Mouse (Mus musculus) MEL (cell line): ENCODE data around the gene Myh10. TPM values are rescaled to one million over a fixed set of nuclear protein-coding genes. Genes with fewer than 3 reads are reported as not detected.
"Not testable (repeated sequence)": the region's sequence is repeated elsewhere in the genome, so short reads cannot be mapped to it uniquely, and the experiment has no call there.

Experiments used
- DNase-seq: peaks from one replicate; pipeline ENCODE4 v3.0.0; 2011; ENCODE audit warnings: low read depth, low spot score
- H3K27ac ChIP-seq: 2 replicates; pipeline ENCODE4 v1.5.1; 2012; ENCODE audit warnings: low read depth, mild to moderate bottlenecking, control low read depth, low read length, moderate library complexity; ENCODE audit not compliant: control insufficient read depth
- H3K27me3 ChIP-seq, 2 experiments: fragments of 150-350 bp in 1 of 2; sonication (generic) in 1 of 2; 2 replicates each; pipeline ENCODE4 v1.6.1; 2012; ENCODE audit warnings: low read length in 2 of 2, mild to moderate bottlenecking in 2 of 2, improper control_type of control experiment in 1 of 2, moderate library complexity in 1 of 2; ENCODE audit not compliant: insufficient read depth in 2 of 2, control insufficient read depth in 1 of 2
- H3K36me3 ChIP-seq, 2 experiments: 2 replicates each; pipeline ENCODE4 v1.6.1; 2012 to 2014; ENCODE audit warnings: low read length in 2 of 2, improper control_type of control experiment in 1 of 2, inconsistent platforms in 1 of 2, mild to moderate bottlenecking in 1 of 2; ENCODE audit not compliant: insufficient read depth in 2 of 2, control insufficient read depth in 1 of 2
- H3K4me1 ChIP-seq, 2 experiments: fragments of 150-350 bp in 1 of 2; sonication (generic) in 1 of 2; 2 replicates each; pipeline ENCODE4 v1.6.1; 2012; ENCODE audit warnings: low read length in 2 of 2, improper control_type of control experiment in 1 of 2, mild to moderate bottlenecking in 1 of 2; ENCODE audit not compliant: insufficient read depth in 2 of 2, control insufficient read depth in 1 of 2
- H3K4me3 ChIP-seq, 2 experiments: fragments of 150-350 bp in 1 of 2; sonication (generic) in 1 of 2; 2 replicates each; pipeline ENCODE4 v1.5.1; 2012; ENCODE audit warnings: low read depth in 2 of 2, low read length in 2 of 2, mild to moderate bottlenecking in 2 of 2, moderate library complexity in 2 of 2, control low read depth in 1 of 2, improper control_type of control experiment in 1 of 2; ENCODE audit not compliant: control insufficient read depth in 1 of 2, insufficient read depth in 1 of 2
- H3K79me2 ChIP-seq: 2 replicates; pipeline ENCODE4 v1.6.1; 2012; ENCODE audit warnings: mild to moderate bottlenecking, low read length, moderate library complexity; ENCODE audit not compliant: control insufficient read depth, poor library complexity, insufficient read depth
- H3K9ac ChIP-seq: 2 replicates; pipeline ENCODE4 v1.6.1; 2012; ENCODE audit warnings: low read depth, mild to moderate bottlenecking, control low read depth, low read length, moderate library complexity; ENCODE audit not compliant: control insufficient read depth, poor library complexity, severe bottlenecking
- H3K9me3 ChIP-seq: fragments of 150-350 bp; sonication (generic); replicated peaks from 2 replicates; pipeline ENCODE4 v1.6.1; 2012; ENCODE audit warnings: mild to moderate bottlenecking, low read length, improper control_type of control experiment, moderate library complexity; ENCODE audit not compliant: insufficient read depth
- CHD1 ChIP-seq: IDR thresholded peaks from 2 replicates; pipeline ENCODE4 v1.6.1; 2012; ENCODE audit warnings: low read depth, mild to moderate bottlenecking, inconsistent platforms, low read length, improper control_type of control experiment
- CTCF ChIP-seq, 3 experiments: IDR thresholded peaks in 2 of 3; conservative IDR thresholded peaks in 1 of 3; 2 replicates each; pipeline ENCODE4 v1.5.1; 2011 to 2012; ENCODE audit warnings: low read length in 3 of 3, low read depth in 2 of 3, mild to moderate bottlenecking in 2 of 3, improper control_type of control experiment in 1 of 3, inconsistent platforms in 1 of 3, mixed read lengths in 1 of 3, moderate library complexity in 1 of 3; ENCODE audit not compliant: control insufficient read depth in 1 of 3, insufficient read depth in 1 of 3, poor library complexity in 1 of 3, severe bottlenecking in 1 of 3
- ELF1 ChIP-seq: IDR thresholded peaks from 2 replicates; pipeline ENCODE4 v1.6.1; 2014; ENCODE audit warnings: low read depth, mild to moderate bottlenecking, inconsistent platforms, low read length, improper control_type of control experiment, moderate library complexity
- HCFC1 ChIP-seq: IDR thresholded peaks from 2 replicates; pipeline ENCODE4 v1.6.1; 2012; ENCODE audit warnings: low read depth, mild to moderate bottlenecking, inconsistent platforms, low read length, improper control_type of control experiment, moderate library complexity
- MAFK ChIP-seq: IDR thresholded peaks from 2 replicates; pipeline ENCODE4 v1.6.1; 2011; ENCODE audit warnings: low read depth, mild to moderate bottlenecking, low read length, improper control_type of control experiment, borderline replicate concordance
- POLR2A ChIP-seq, 2 experiments: IDR thresholded peaks; 2 replicates each; pipeline ENCODE4 v1.6.1; 2011 to 2012; ENCODE audit warnings: low read length in 2 of 2, mild to moderate bottlenecking in 2 of 2, control low read depth in 1 of 2, improper control_type of control experiment in 1 of 2, low read depth in 1 of 2, moderate library complexity in 1 of 2; ENCODE audit not compliant: control insufficient read depth in 1 of 2, insufficient read depth in 1 of 2, poor library complexity in 1 of 2
- SIN3A ChIP-seq: IDR thresholded peaks from 2 replicates; pipeline ENCODE4 v1.6.1; 2012; ENCODE audit warnings: low read length, improper control_type of control experiment, inconsistent platforms
- TAL1 ChIP-seq: IDR thresholded peaks from 2 replicates; pipeline ENCODE4 v1.6.1; 2012; ENCODE audit warnings: mild to moderate bottlenecking, inconsistent platforms, low read length, moderate library complexity, mixed read lengths
- UBTF ChIP-seq: IDR thresholded peaks from 2 replicates; pipeline ENCODE4 v1.6.1; 2012; ENCODE audit warnings: low read depth, mild to moderate bottlenecking, inconsistent platforms, low read length, improper control_type of control experiment, moderate library complexity, borderline replicate concordance; ENCODE audit not compliant: insufficient read depth
- USF2 ChIP-seq, 2 experiments: IDR thresholded peaks; 2 replicates each; pipeline ENCODE4 v1.6.1; 2011 to 2012; ENCODE audit warnings: improper control_type of control experiment in 2 of 2, low read length in 2 of 2, borderline replicate concordance in 1 of 2, inconsistent platforms in 1 of 2, low read depth in 1 of 2, mild to moderate bottlenecking in 1 of 2; ENCODE audit not compliant: insufficient read depth in 1 of 2
- polyA plus RNA-seq, 2 experiments: library from polyadenylated mRNA; stranded (reverse) in 1 of 2; unstranded in 1 of 2; fragments of >175 nt in 1 of 2; fragments of >200 nt in 1 of 2; gene quantifications; 2 replicates each; pipeline versions ENCODE4 v1.2.1 to v1.2.4; 2012; ENCODE audit warnings: low replicate concordance in 2 of 2, low read depth in 1 of 2; ENCODE audit not compliant: insufficient read length in 2 of 2, insufficient read depth in 1 of 2, missing spikeins in 1 of 2
- total RNA-seq: library from RNA; depleted of rRNA; stranded (reverse); fragments of 300-350 nt; gene quantifications from 2 replicates; pipeline ENCODE4 v1.2.3, GENCODE M21; 2012

Myh10 gene
- total and polyA plus RNA-seq, 3 experiments, result 99.3 to 187 (median 127) TPM

- no peak for TF ChIP-seq TAL1
- TF ChIP-seq ELF1, result no peak
- TF ChIP-seq CHD1, result no peak
- no peak for TF ChIP-seq POLR2A (IDR thresholded peaks at IDR 0.05; ENCODE audit: control insufficient read depth in 1 of 2, insufficient read depth in 1 of 2, low read depth in 1 of 2, low read length in 2 of 2, poor library complexity in 1 of 2)
These were observed 40.7 kb downstream of the Myh10 start (continued) for GRCm38 (mm10) chr11:68732066-68732465.

- not testable (repeated sequence) for H3K79me2 ChIP-seq, H3K27me3 ChIP-seq
These were observed 42.0 kb downstream of the Myh10 start for GRCm38 (mm10) chr11:68733401-68733800.

GRCm38 (mm10) chr11:68739509-68739908 lies 48.1 kb downstream of the Myh10 start:
- Histone ChIP-seq H3K36me3 (peaks cover 0 to 42% of the 10 kb centered on the region in 2 experiments; a peak in 2 of 4 replicates), H3K27me3 (no peaks in the 10 kb centered on the region), H3K9me3 (no peaks in the 10 kb centered on the region), H3K27ac (no peak overlapping the region), H3K9ac (no peak overlapping the region), H3K79me2 (no peaks in the 10 kb centered on the region; the same call in 1 of the 2 replicates), H3K4me3 (no peak overlapping the region), H3K4me1 (no peaks in the 10 kb centered on the region)
- TF ChIP-seq CTCF (IDR thresholded peaks at IDR 0.05 in 2 of 3, conservative IDR thresholded peaks at IDR 0.05 in 1 of 3; ENCODE audit: control insufficient read depth in 1 of 3, insufficient read depth in 1 of 3, low read depth in 2 of 3, low read length in 3 of 3, poor library complexity in 1 of 3, severe bottlenecking in 1 of 3), result no peak
- no peak for TF ChIP-seq USF2 (IDR thresholded peaks at IDR 0.05; ENCODE audit: borderline replicate concordance in 1 of 2, insufficient read depth in 1 of 2, low read depth in 1 of 2, low read length in 2 of 2)
- no peak for TF ChIP-seq MAFK
- TF ChIP-seq SIN3A, result no peak
- no peak for TF ChIP-seq UBTF
- TF ChIP-seq, all 39 proteins: peak for 0
- no peak for DNase-seq

More at GRCm38 (mm10) chr11:68733401-68733800, 42.0 kb downstream of the Myh10 start:
- not testable (repeated sequence) for DNase-seq, H3K9ac ChIP-seq, H3K27ac ChIP-seq, H3K4me3 ChIP-seq, H3K9me3 ChIP-seq, H3K4me1 ChIP-seq
- H3K36me3 ChIP-seq, result peaks cover 0 to 51% of the 10 kb centered on the region in 2 experiments; a peak in 2 of 4 replicates

GRCm38 (mm10) chr11:68742658-68743057 lies 51.3 kb downstream of the Myh10 start:
- Histone ChIP-seq H3K27ac (no peak overlapping the region), H3K9ac (no peak overlapping the region), H3K4me3 (no peak overlapping the region), H3K27me3 (no peaks in the 10 kb centered on the region), H3K9me3 (no peaks in the 10 kb centered on the region), H3K4me1 (no peaks in the 10 kb centered on the region), H3K79me2 (no peaks in the 10 kb centered on the region), H3K36me3 (peaks cover 0 to 43% of the 10 kb centered on the region in 2 experiments; a peak in 2 of 4 replicates)
- no peak for DNase-seq
- TF ChIP-seq HCFC1 (no peak), UBTF (no peak)
